Mouse (Mus musculus) liver, adult (tissue): ENCODE results near the gene Ugt1a5.
"Not testable (repeated sequence)": the region's sequence is repeated elsewhere in the genome, so short reads cannot be mapped to it uniquely, and the experiment has no call there.

Source experiments
- GATA4 ChIP-seq: IDR thresholded peaks from 2 replicates; pipeline ENCODE4 v1.6.1; 2014; ENCODE audit warnings: mild to moderate bottlenecking, low read length; ENCODE audit not compliant: insufficient replicate concordance

The Ugt1a5 gene

DNA sequence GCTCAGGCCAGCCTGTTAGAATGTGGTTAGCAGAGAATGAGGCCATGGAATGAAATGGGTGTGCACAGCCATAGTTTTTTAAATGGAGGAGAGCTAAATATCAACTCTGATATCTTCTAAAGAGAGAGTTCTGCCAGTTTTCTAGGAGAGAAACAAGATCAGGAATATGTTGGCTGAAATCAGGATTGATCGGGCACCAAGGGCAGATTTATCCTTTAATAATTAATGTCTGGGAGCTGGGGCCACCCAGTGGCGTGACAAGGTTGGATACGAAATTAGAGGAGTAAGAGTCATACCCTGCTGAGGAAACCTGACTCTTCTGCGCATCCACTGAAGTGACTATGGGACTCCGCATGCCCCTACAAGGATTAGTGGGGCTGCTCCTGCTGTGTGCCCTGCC is at the start of gene Ugt1a5:
Gene Ugt1a5, plus strand, starts transcription at position 302 of the 400 bp plus-strand sequence.
- TF ChIP-seq GATA4 = no peak

DNA sequence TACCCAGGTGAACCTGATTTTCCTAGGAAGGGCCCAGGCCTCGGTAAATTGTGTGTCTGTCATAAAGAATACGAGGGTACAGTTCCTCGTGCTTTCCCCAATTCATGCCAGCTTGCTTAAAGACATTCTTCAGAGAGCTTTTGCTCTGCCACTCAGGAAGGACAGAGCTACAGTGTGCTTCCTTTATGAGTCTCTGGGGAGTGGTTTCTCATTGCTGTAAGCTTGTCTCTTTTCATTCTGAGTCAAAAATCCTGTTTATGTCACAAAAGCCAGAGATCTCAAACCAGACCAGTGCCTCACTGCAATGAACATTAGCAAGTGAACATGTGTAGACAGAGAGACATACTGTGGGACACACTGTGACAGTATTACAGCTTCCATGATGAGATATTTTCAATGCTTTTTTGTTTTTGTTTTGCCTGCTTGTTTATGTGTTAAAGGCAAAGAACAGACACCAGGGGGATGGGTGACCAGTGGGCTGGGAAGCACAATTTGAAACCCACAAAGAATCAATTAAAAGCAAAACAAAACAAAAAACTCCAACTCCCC is 31.8 kb upstream of the Ugt1a5 start:
- no peak for TF ChIP-seq GATA4

DNA sequence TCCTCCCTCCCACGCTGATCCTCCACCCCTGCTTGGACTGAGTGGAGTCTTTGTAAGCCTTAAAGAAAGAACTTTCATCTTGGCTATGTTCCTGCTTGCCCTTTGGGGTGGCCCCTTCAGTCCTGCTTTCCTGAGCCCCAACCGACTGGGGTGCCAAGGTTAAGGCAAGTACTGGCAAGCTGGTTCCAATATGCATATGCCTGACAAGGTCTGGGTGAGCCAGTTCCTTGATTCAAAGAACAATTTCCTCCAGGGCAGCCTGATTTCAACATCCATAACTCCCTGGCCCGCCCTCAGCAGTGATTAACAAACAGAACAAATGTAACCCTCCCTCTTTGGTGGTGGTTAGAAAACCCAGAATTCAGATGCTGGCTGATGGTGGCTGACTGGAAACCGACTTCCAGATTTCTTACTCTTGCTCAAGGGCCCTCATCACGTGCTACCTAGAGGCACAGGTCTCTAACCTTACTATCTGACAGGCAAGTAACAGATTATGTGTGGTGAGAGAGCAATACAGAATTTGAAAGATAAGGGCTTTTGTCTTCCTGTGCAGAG is 31.3 kb upstream of the Ugt1a5 start, which contains the start of gene Ugt1a6a:
Gene Ugt1a6a, plus strand, starts transcription at position 353 of the 555 bp plus-strand sequence.
- TF ChIP-seq GATA4 = not testable (repeated sequence)

DNA sequence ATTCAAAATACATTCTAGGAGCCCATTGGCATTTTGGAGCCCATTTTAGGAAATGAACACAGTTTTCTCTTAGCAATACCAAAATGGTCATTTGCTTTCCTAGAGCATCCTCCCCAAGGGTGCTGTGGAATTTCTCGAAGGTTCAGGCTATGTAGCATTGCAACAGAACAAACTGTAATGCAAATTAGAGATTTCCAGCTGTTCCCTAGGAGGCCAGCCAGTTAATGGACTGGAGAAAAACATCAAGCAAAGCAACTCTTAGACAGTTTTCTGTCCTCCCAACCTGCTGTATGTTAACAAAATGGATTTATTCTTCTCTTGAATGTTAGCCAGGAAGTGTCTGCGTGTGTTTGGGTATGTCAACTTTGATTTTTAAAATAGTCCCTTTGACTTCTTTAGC is 29.2 kb upstream of the Ugt1a5 start:
- TF ChIP-seq GATA4 = no peak

DNA sequence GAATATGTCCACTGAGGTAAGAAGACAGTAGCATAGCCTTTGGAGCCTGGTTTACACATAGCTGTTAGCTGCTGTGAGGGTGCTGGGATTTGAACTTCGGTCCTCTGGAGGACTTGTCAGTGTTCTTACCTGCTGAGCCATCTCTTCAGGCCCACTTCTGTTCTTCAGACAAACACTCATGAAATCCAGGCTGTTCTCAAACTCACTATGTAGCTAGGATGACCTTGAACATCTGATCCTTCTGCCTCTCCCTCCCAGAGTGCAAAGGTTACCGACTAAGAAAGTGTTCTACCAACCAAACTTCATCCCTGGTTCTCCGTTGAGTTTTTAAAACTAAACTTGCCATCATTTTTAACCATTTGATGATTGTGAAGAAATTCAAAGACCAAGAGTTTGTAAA is 28.5 kb upstream of the Ugt1a5 start:
- TF ChIP-seq GATA4 = no peak

DNA sequence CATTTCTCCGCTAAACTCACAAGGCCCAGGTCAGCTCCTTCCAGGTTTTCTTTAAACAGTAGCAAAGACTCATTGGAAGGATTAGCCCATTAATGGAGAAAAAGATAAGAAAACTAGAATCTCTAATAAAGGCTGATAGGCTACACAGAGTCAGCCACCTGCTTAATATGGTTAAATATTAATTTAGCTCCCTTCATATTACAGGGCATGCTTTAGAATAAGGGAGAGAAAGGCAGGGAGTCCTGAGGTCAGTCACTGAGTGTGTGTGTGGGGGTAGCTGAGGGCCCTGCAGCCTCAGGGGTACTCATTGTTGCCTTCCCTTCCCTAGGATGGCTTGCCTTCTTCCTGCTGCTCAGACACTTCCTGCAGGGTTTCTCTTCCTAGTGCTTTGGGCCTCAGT is 27.7 kb upstream of the Ugt1a5 start:
- TF ChIP-seq GATA4 = no peak

DNA sequence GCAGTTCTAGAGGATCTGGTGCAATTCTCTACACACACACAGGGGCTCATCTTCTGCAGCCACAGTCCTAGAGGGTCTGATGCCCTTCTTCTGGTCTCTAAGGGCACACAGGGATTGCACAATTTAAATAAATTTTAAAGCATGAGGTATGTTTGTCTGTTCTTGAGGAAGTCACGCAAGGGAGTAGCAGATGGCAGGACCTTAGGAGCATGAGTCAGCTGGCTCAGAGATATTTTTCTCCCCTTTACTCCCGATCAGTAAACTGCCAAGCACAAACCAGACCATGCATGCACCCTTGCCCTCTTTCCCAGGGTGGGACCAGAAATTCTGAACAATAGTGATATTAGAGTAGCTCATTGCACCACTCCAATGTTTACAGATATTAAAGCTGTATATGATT is 7.4 kb upstream of the Ugt1a5 start:
- TF ChIP-seq GATA4 = no peak

DNA sequence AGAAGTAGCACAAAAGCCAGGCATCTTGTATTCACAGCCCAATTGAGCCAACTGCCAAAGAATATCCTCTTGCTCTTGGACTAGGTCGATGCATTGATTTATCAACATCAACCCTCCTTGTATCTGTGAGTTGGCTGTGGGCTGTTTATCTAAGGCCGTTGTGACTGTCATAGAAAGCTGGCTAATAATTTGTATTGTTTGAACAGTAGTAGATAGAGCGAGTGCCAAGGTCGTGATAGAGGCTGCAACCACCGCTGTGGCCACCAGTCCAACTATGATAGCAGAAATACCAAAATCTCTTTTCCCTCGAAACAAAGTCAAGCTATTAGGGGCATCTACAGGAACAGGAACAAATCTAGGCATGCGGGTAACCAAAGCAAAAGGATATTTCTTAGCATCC is 6.4 kb downstream of the Ugt1a5 start:
- 0 out of 2 replicates have a peak, but pooled peaks have one; percentile 35 for TF ChIP-seq GATA4

DNA sequence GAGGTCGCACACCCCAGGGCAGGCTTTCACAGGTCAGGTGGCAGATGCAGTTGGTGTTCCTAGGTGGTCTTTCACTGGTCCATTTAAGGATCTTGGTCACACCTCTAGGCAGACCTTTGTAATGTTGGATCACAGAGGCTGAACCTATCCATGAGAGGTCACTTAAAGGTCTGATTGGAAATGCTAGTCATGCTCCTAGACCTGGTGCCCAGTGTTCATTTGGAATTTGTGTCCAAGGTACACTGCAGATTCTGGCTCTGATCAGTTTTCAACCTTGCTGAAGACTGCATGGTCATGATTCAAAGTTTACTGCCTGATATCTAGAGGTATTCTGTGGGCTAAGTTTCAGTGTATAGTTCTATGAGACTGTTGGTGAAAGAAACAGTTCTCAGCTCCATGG is 13.8 kb downstream of the Ugt1a5 start:
- peak; percentile 27; the same call in 1 of the 2 replicates for TF ChIP-seq GATA4

DNA sequence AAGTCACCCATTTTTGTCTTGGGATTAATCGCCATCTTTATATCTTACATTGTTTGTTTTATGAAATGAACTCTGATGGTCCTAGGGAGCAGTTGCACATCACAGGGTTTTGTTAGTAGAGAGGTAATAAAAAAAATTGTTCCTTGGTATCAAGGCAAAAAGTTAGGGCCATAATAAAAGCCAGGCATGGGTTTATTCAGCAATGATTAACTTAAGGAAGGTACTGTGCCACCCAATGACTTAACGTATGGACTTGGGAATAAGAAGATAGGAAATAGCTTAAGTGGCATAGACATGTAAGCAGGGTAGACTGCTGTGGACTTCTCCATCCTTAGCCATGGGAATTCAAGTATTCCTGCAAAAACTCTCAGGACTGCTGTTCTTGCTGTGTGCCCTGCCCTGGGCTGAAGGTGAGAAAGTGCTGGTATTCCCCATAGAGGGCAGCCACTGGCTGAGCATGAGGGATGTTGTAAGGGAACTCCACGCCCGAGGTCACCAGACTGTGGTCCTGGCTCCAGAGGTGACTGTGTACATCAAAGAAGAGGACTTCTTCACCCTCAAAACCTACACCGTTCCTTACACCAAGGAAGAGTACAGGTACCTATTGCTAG is 20.6 kb downstream of the Ugt1a5 start:
- TF ChIP-seq GATA4 = no peak

DNA sequence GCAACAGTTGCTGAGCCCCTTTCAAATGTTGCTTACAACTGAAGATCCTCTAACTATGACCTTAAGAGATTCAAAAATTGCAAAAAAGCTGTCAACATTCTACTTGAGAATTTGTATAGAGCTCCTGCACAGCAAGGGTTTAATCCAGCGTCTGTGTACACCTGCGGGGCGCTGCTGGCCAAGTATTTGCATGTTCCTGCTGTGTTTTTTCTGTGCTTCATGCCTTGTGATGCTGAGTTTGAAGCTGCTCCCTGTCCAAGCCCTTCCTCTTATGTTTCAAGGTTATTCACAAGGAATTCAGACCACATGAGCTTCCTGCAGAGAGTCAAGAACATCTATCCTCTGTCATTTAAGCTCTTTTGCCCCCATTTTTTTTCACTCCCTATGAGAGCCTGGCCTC is 26.3 kb downstream of the Ugt1a5 start:
- TF ChIP-seq GATA4 = no peak

DNA sequence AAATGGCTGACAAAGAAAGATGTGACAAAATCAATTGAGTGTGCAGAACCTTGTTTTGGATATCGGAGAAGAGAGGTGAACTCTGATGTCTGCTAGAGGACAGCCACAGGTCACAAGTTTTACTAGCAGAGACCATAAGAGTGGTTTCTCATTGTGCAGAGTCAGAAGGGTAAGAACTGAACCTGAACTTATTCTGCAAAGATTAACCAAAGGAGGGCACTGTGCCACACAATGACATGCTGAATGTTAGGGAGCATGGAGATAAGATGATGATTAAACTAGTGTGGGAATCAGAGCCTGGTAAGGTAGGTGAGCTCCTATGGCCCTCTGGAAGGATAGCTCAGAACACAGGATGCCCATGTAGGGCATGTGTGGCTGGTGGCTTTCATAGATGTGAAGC is 29.9 kb downstream of the Ugt1a5 start:
- TF ChIP-seq GATA4 = no peak

DNA sequence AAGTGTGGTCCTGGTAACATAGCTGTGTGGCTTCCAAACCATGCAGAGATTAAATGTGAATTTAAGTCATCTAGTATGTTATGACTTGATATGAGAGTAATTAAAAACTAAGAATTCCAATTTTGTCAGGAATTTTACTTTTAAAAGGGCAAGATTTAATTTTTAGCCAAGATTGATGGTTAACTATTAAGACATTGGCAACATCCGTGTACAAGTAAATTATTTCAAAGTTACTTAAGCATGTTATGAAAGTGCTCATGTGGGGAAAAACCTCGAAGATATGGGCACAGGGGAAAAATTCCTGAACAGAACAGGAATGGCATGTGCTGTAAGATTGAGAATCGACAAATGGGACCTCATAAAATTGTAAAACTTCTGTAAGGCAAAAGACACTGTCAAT is 31.6 kb downstream of the Ugt1a5 start:
- no peak for TF ChIP-seq GATA4

DNA sequence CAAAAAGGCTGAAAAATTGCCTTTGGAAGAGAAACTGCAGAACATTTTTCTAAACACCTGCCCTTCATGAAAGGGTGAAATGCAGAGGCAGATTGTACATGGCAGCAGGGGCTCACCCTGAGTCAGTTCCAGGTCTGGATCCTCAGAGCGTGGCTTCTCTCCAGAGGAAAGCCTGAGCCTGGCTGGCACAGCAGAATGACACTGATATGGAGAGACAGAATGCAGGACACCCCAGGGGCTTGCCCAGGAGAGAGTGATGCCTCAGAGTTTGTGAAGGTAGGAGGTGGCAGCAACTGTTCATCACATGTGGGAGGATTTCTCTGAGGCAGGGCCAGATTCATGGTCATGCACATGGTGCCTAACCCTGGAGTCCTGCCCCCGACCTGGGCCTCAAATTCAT is 34.2 kb downstream of the Ugt1a5 start:
- TF ChIP-seq GATA4 = no peak

DNA sequence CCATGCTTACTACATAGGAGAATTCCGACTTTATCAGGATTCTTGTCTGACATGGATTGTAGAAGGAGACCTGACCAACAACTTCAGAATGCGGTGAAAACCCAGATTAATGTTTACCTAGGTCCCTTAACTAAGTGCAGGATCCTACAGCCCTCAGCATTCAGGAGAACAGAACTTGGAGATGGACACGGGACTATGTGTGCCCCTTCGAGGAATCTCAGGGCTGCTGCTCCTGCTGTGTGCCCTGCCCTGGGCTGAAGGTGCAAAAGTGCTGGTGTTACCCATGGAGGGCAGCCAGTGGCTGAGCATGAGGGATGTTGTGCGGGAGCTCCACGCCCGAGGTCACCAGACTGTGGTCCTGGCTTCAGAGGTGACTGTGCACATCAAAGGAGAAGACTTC is 34.6 kb downstream of the Ugt1a5 start, which contains the start of gene Ugt1a2:
Gene Ugt1a2, plus strand, starts transcription at position 146 of the 400 bp plus-strand sequence.
- no peak for TF ChIP-seq GATA4

DNA sequence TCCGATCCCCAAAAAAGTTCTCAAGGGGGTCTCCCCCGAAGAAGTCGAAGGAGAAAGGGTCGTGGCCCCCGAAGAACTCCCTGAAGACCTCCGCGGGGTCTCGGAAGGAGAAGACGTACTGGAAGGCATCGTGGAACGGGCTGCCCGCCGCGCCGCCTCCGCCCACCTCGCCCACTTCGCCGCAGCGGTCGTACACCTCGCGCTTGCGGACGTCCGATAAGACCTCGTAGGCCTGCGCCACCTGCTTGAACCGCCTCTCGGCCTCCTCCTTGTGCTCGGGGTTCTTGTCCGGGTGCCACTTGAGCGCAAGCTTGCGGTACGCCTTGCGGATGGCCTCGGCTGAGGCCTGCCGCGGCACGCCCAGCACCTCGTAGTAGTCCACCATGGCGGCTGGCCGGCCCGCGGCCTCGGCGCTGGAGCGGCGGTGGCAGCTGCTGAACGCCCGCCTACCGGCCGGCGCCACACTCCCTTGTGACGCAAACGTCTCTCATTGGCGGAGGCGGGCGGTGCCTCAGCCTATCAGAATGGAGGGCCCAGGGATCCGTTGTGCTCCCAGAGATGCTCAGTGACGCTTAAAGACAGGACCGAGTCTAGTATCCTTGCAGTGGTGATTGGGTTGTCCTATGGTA is 39.6 kb downstream of the Ugt1a5 start, which contains the start of gene Dnajb3:
Gene Dnajb3, minus strand, starts transcription at position 489 of the 629 bp plus-strand sequence.
- TF ChIP-seq GATA4 = no peak

DNA sequence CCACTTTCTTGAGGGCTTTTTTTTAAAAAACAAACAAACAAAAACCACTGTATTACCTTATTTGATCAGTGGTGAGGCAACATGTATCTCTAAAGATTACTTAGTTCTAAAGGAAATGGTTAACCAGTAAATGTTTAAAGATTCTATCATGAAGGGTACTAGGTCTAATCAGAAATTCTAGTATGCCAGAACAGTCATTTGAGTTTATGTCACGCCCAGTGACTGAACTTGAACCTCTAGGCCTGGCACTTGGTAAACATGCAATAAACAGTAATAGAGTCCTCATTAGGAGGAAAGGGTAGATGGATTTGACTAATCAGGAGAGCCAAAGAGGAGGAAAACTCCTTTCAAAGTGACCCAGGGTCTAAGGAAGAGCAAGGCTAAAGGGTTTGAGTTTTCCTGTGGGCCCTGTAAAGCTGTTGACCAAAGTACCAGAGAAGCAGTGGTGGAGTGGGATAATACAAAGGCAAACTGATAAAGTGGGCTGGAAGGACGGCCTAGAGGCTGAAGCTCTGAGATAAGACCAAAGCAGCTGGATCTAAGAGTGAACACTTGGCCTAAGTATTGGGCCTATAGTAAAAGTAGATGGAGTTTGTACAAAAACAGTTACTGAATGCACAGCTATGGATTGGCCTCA is 41.1 kb downstream of the Ugt1a5 start:
- no peak for TF ChIP-seq GATA4
